Mouse (Mus musculus) gastrocnemius, postnatal 25 days (tissue): ENCODE results near the gene Elp5. TPM values are rescaled to one million over a fixed set of nuclear protein-coding genes. Genes with fewer than 3 reads are reported as not detected.
"Not testable (repeated sequence)": the region's sequence is repeated elsewhere in the genome, so short reads cannot be mapped to it uniquely, and the experiment has no call there.

Experiments used
- DNase-seq: peaks from one replicate; pipeline ENCODE4 v3.0.0; 2022
- total RNA-seq, 2 experiments: library from RNA; stranded (reverse); gene quantifications; 1 replicate in 1 of 2; 2 replicates in 1 of 2; pipeline ENCODE4 v1.2.3; 2021

Elp5 gene
- total RNA-seq, 2 experiments from 2014 or later, result 37.0 to 44.2 TPM

- DNase-seq, result no peak
Measured at GRCm38 (mm10) chr11:69960616-69961015, 21.7 kb downstream of the Elp5 start.

GRCm38 (mm10) chr11:69956218-69956617 is 26.1 kb downstream of the Elp5 start:
- no peak for DNase-seq

GRCm38 (mm10) chr11:69955618-69956017 is 26.7 kb downstream of the Elp5 start:
- not testable (repeated sequence) for DNase-seq

GRCm38 (mm10) chr11:69953267-69953915 is 28.9 kb downstream of the Elp5 start:
- DNase-seq, result no peak

GRCm38 (mm10) chr11:69952274-69952673 is 30.0 kb downstream of the Elp5 start:
- no peak for DNase-seq

GRCm38 (mm10) chr11:69950807-69951459 is 31.4 kb downstream of the Elp5 start:
- DNase-seq, result no peak

DNA sequence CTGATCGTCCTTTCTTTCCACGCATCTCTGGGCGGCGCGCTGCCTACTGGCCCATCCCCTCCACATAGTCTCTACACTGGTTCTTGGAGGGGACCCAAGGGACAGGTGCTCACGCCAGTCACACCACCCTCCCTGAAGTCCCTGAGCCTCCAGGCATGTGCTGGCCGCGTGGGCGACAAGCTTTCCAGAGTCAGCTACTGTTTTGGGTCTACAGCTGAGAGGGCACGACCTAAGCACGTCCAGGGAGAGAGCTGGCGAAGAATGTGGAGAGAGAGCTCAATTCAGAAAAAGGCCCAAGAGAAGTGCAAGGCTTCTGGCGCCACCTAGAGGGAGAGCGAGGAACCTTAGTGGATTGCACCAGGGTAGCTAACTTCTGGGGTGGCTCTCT is 33.6 kb downstream of the Elp5 start:
- peak; percentile 86 for DNase-seq

GRCm38 (mm10) chr11:69948066-69948762 is 34.1 kb downstream of the Elp5 start, which contains the start of gene Slc2a4:
Slc2a4 (minus strand) TSS chr11:69948188.
- peak; percentile 94 for DNase-seq

DNA sequence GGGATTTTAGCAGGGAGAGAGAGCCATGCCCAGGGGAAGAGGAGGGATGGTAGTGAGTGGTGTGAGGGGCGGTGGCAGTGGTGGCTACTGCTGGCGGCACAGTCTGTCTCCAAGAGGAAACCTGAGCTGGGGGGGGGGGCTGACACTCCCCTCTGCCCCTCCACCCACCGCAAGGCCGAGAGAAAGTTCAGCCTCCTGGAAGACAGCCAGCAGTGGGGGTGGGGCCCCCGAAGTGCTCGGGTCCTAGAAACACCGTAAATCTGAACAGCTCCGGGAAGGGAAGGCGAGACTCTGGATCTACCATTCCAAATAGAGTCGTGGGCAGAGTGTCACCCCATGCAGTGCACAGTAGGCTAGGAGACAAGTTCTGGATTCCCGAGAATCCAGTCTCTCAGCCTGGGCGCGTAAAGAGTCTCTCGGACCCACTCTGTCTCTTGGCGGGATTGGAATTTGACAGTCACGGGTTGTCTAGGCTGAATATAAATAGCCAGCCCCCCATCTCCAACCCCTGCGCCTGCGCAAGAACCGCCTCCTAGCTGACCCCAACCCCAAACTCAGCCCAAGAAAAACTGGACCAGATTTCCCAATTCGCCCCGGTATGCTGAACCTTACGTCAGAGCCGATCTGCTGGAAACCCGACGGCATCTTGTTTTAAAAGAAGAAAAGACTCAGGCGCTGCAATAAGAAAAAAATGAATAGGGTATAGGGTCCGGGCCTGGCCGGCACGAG is 34.8 kb downstream of the Elp5 start:
- DNase-seq, result peak; percentile 84

DNA sequence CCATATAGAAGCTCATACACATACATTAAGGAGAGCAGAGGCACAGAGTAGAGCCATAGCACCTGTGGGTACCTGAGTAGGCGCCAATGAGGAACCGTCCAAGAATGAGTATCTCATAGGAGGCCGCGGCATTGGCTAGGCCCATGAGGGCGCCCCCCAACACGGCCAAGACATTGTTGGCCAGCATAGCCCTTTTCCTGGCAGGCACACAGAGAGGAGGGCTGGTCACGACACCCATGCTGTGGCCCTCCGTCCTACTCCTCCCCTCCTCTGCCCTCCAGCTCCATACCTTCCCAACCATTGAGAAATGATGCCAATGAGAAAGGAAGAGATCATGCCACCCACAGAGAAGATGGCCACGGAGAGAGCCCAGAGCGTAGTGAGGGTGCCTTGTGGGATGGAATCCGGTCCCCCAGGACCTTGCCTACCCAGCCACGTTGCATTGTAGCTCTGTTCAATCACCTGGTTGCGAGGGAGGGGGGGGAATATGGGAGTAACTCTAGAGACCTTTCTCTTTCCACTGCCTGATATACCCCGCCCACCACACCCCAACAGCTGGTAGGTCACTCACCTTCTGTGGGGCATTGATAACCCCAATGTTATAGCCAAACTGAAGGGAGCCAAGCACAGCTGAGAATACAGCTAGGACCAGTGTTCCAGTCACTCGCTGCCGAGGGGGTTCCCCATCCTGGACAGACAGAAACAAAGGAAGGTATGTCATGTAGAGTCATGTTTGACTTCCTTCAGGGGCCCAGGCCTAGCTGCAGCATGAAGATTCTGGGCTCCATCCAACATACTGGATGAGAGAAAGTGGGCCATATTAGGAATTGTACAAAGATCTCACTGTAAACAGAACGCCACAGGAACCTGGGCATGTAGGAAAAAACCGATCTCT is 36.1 kb downstream of the Elp5 start:
- DNase-seq, result no peak

GRCm38 (mm10) chr11:69945216-69945615 is 37.1 kb downstream of the Elp5 start:
- no peak for DNase-seq

DNA sequence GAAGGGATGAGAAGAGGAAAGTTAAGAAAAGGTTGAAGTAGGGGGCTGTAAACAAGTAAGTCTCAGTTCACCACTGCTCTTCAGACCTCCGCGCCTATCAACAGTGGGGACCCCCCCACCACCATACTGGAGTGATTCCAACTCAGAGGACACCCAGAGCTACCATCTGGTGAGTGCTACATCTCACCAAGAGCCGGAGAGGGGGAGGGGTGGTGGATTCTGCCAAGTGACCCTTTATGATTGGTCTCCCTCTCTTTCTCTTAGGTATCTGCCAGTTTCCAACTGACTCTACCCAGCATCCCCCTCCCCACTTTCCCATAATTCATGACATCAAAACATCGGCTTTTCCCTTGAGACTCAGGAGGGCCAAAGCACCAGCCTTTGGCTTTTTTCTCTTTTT is 41.4 kb downstream of the Elp5 start:
- peak; percentile 37 for DNase-seq

DNA sequence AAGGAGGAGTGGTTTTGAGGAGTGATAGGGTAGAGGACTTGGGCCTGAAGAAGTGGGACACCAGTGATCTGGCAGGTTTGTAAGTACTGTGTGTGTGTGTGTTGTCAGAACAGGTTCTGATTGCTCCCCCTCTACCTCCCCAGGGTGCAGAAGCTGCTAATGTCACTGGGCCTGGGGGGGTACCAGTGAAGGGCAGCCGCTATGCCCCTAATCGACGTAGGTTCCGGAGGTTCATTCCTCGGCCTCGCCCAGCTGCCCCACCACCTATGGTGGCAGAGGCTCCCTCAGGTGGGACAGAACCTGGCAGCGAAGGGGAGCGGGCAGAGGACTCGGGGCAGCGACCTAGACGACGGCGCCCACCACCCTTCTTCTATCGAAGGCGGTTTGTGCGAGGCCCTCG is 42.6 kb downstream of the Elp5 start:
- DNase-seq, result no peak

DNA sequence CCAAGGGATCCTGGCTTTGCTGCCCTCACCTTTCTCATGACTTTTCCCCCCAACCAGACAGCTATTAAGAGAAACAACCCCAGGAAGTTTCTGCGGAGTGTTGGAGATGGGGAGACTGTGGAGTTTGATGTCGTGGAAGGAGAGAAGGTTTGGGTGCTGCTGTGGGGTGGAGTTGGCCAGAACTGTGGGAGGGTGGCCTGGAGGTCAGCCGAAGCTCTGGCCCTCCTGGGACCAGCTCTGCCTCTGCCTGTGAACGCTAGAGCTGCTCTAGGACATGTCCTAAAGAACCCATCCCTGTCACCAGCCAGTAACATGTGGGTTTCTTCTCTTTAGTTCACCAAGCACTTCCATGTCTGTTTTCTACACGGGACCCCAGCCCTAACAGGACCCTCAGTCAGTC is 43.1 kb downstream of the Elp5 start:
- DNase-seq, result no peak

DNA sequence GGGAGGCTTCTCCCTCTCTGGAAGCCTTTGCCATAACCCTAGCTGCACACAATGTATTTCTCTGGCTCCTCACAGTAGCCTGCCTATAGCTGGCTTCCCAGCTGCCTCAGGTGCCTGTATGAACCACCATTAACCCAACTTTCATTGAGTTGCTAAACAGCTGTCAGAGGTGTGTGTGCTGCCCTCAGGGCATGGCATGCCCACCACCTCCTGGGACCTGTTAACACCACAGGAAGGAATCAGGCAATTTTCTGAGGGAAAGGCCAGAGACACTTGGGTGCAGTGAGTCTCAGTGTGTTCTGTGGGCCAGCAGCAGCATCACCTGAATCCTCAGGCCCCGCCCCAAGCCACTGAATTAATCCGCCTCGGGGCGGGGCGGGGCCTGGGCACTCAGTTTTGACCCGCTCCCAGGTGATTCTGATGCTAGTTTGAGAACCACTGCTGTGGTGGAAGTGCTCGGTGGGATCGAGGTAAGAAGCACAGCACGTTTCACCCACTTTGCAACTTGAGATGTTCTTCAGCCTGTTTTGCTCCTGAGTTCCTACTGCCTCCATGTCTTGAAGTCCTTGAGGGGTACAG is 43.8 kb downstream of the Elp5 start:
- DNase-seq, result no peak

GRCm38 (mm10) chr11:69937834-69938233 is 44.5 kb downstream of the Elp5 start:
- no peak for DNase-seq

GRCm38 (mm10) chr11:69937385-69937784 is 44.9 kb downstream of the Elp5 start:
- peak; percentile 74 for DNase-seq

GRCm38 (mm10) chr11:69936714-69937347 is 45.5 kb downstream of the Elp5 start:
- peak; percentile 29 for DNase-seq

DNA sequence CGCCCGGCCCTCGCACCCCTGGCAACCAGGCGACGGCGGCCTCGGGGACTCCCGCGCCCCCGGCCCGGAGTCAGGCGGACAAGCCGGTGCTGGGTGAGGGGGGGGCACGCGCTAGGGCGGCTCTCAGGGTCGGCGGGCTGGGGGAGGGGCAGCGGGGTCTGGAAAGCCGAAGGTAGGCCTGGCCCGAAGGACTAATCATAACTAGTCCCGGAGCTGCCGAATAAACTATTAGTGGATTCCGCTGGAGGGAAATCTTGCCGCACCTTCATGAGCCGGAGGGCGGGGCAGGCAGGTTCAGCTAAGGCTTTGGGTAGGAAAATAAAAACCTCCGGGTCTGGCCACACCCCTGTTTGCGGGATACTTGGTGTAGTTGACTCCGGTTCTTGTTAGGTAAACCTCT is 46.2 kb downstream of the Elp5 start:
- DNase-seq, result no peak

DNA sequence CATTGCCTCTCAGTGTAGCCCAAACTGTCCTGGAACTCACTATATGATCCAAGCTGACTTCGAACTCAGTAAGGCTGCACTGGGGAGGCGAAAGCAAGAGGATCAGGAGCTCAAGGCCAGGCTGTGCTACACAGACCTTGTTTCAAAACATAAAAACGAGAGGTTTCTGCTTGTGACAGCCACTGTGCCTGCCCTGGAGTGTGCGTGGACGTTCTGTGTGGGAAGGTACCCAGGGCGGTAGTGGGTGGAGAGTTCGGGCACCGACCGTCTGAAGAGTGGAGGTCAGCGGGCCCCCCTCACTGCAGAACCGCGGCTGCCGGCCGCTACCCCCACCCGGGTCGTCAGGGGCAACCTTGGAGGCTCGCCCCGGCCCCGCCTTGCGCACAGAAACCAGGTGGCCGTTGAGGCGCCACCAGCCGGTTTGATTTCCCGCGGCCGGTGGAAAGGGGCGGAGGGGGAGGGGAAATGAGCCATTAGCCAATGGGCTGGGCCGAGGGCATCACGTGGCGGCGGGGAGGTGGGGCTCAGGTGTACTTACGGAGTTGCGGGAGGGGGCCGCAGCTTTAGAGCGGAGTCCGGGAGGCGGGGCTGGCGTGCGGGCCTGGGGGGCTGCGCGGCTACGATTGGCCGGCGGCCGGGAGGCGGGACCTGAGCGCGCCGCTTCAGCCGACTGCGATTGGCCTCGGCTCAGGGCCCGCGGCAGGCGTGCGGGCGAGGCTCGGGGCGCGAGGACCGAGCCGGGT is 47.0 kb downstream of the Elp5 start, which contains the start of gene Ybx2:
Gene Ybx2 (plus strand): TSS at position 660 of the 743 bp plus-strand sequence.
- peak; percentile 88 for DNase-seq
